Mouse (Mus musculus) neutrophil, adult 5-6 weeks (primary cell): ENCODE data around the gene Csrnp1. TPM values are rescaled to one million over a fixed set of nuclear protein-coding genes. Genes with fewer than 3 reads are reported as not detected.
"Not testable (repeated sequence)": the region's sequence is repeated elsewhere in the genome, so short reads cannot be mapped to it uniquely, and the experiment has no call there.

Experiments
- ATAC-seq: fragments of 151-379, 151-347 bp; 2 replicates; pipeline ENCODE4 v1.8.0; 2017; ENCODE audit warnings: mild to moderate bottlenecking, moderate TSS enrichment; ENCODE audit not compliant: insufficient number of reproducible peaks, poor library complexity, low FRiP score, severe bottlenecking; ENCODE audit errors: extremely low read depth
- total RNA-seq: library from RNA; stranded (forward); fragments of 200-1000 nt; gene quantifications from 2 replicates; pipeline ENCODE4 v1.2.3, GENCODE M21; 2017

Csrnp1 gene
- total RNA-seq: 105 and 114 TPM in 2 replicates

GRCm38 (mm10) chr9:119984536-119985011 is at the start of gene Csrnp1:
Gene Csrnp1 (minus strand): TSS chr9:119984658.
- no peak for ATAC-seq

- no peak for ATAC-seq
Observed at GRCm38 (mm10) chr9:120032710-120033109, 48.3 kb upstream of the Csrnp1 start.

GRCm38 (mm10) chr9:120030421-120030820 is 46.0 kb upstream of the Csrnp1 start:
- no peak for ATAC-seq

- no peak for ATAC-seq
Observed at GRCm38 (mm10) chr9:120029880-120030279, 45.4 kb upstream of the Csrnp1 start.

GRCm38 (mm10) chr9:120027401-120028151 is 43.1 kb upstream of the Csrnp1 start:
- peak; percentile 81 for ATAC-seq

- ATAC-seq: no peak
Observed at GRCm38 (mm10) chr9:120024625-120025024, 40.2 kb upstream of the Csrnp1 start.

GRCm38 (mm10) chr9:120024171-120024570 is 39.7 kb upstream of the Csrnp1 start:
- 0 out of 2 replicates have a peak, but pooled peaks have one; percentile 14 for ATAC-seq

- no peak for ATAC-seq
Observed at GRCm38 (mm10) chr9:120023086-120023811, 38.8 kb upstream of the Csrnp1 start, which contains the start of gene Xirp1. Gene Xirp1 (minus strand): TSS chr9:120023598.

GRCm38 (mm10) chr9:120021164-120021563 is 36.7 kb upstream of the Csrnp1 start:
- ATAC-seq: no peak

- peak; percentile 50 for ATAC-seq
Observed at GRCm38 (mm10) chr9:120020285-120020890, 35.9 kb upstream of the Csrnp1 start.

- ATAC-seq: no peak
Observed at GRCm38 (mm10) chr9:120016956-120017355, 32.5 kb upstream of the Csrnp1 start.

- no peak for ATAC-seq
Observed at GRCm38 (mm10) chr9:120014828-120015227, 30.4 kb upstream of the Csrnp1 start.

GRCm38 (mm10) chr9:120013251-120013820 is 28.9 kb upstream of the Csrnp1 start:
- no peak for ATAC-seq

GRCm38 (mm10) chr9:120012781-120013180 is 28.3 kb upstream of the Csrnp1 start:
- no peak for ATAC-seq

GRCm38 (mm10) chr9:120012161-120012560 is 27.7 kb upstream of the Csrnp1 start:
- ATAC-seq: not testable (repeated sequence)

GRCm38 (mm10) chr9:120011533-120011932 is 27.1 kb upstream of the Csrnp1 start:
- peak; percentile 69; the same call in 1 of the 2 replicates for ATAC-seq

GRCm38 (mm10) chr9:120010781-120011511 is 26.5 kb upstream of the Csrnp1 start:
- ATAC-seq: peak; percentile 94

GRCm38 (mm10) chr9:120009871-120010270 is 25.4 kb upstream of the Csrnp1 start:
- ATAC-seq: no peak
